Mouse (Mus musculus) CH12.LX (cell line): ENCODE measurements around the gene Rrp7a. TPM values are rescaled to one million over a fixed set of nuclear protein-coding genes. Genes with fewer than 3 reads are reported as not detected.

ENCODE experiments used
- DNase-seq: peaks from one replicate; pipeline ENCODE4 v3.0.0-alpha.2; 2013; ENCODE audit errors: extremely low read depth
- H3K27ac ChIP-seq: 2 replicates; pipeline ENCODE4 v1.5.1; 2012; ENCODE audit warnings: low read depth, mild to moderate bottlenecking, control low read depth, moderate library complexity; ENCODE audit not compliant: insufficient read depth
- H3K27me3 ChIP-seq: replicated peaks from 2 replicates; pipeline ENCODE3; 2012; ENCODE audit warnings: inconsistent platforms
- H3K36me3 ChIP-seq, 2 experiments: replicated peaks in 1 of 2; 2 replicates each; pipeline versions ENCODE3 to v1.6.1; 2012; ENCODE audit warnings: inconsistent platforms in 1 of 2, low read length in 1 of 2, mild to moderate bottlenecking in 1 of 2, mixed read lengths in 1 of 2, moderate library complexity in 1 of 2; ENCODE audit not compliant: control insufficient read depth in 1 of 2, insufficient read depth in 1 of 2
- H3K4me1 ChIP-seq, 2 experiments: 2 replicates each; pipeline ENCODE4 v1.6.1; 2012; ENCODE audit warnings: inconsistent platforms in 1 of 2, moderate library complexity in 1 of 2; ENCODE audit not compliant: insufficient read depth in 2 of 2, control insufficient read depth in 1 of 2
- H3K4me2 ChIP-seq: 2 replicates; pipeline ENCODE4 v1.6.1; 2012; ENCODE audit warnings: low read depth, mild to moderate bottlenecking, control low read depth; ENCODE audit not compliant: poor library complexity, insufficient read depth, severe bottlenecking
- H3K4me3 ChIP-seq, 3 experiments: fragments of 150-350 bp in 1 of 3; sonication (generic) in 1 of 3; replicated peaks in 1 of 3; 2 replicates each; pipeline versions ENCODE3 to v1.5.1; 2011 to 2012; ENCODE audit warnings: low read depth in 2 of 3, low read length in 2 of 3, mild to moderate bottlenecking in 2 of 3, moderate library complexity in 2 of 3, control low read depth in 1 of 3, improper control_type of control experiment in 1 of 3, inconsistent platforms in 1 of 3, mixed read lengths in 1 of 3; ENCODE audit not compliant: poor library complexity in 1 of 3
- H3K79me2 ChIP-seq: replicated peaks from 2 replicates; pipeline ENCODE4 v1.6.1; 2012; ENCODE audit warnings: mild to moderate bottlenecking, moderate library complexity; ENCODE audit not compliant: control insufficient read depth, poor library complexity, insufficient read depth, severe bottlenecking; ENCODE audit errors: extremely low read depth
- H3K9ac ChIP-seq: 2 replicates; pipeline ENCODE4 v1.6.1; 2012; ENCODE audit warnings: low read depth, mild to moderate bottlenecking, control low read depth, moderate library complexity; ENCODE audit not compliant: insufficient read depth
- H3K9me3 ChIP-seq: replicated peaks from 2 replicates; pipeline ENCODE3; 2012; ENCODE audit warnings: low read length, inconsistent platforms, mixed read lengths
- BHLHE40 ChIP-seq: IDR thresholded peaks from 2 replicates; pipeline ENCODE4 v1.6.1; 2011; ENCODE audit warnings: mild to moderate bottlenecking, low read depth, low read length, improper control_type of control experiment
- CTCF ChIP-seq, 2 experiments: IDR thresholded peaks in 1 of 2; conservative IDR thresholded peaks in 1 of 2; 2 replicates each; pipeline ENCODE4 v1.5.1; 2011 to 2012; ENCODE audit warnings: low read depth in 2 of 2, low read length in 2 of 2, improper control_type of control experiment in 1 of 2, inconsistent platforms in 1 of 2, mild to moderate bottlenecking in 1 of 2, moderate library complexity in 1 of 2
- E2F4 ChIP-seq: IDR thresholded peaks from 2 replicates; pipeline ENCODE4 v1.6.1; 2011; ENCODE audit warnings: low read depth, low read length, improper control_type of control experiment; ENCODE audit not compliant: insufficient replicate concordance
- EP300 ChIP-seq: IDR thresholded peaks from 2 replicates; pipeline ENCODE4 v1.6.1; 2011; ENCODE audit warnings: low read length, improper control_type of control experiment
- IRF4 ChIP-seq: IDR thresholded peaks from 2 replicates; pipeline ENCODE4 v1.6.1; 2014; ENCODE audit warnings: low read depth, mild to moderate bottlenecking, inconsistent platforms, low read length, improper control_type of control experiment
- JUN ChIP-seq: IDR thresholded peaks from 2 replicates; pipeline ENCODE4 v1.6.1; 2011; ENCODE audit warnings: low read depth, mild to moderate bottlenecking, low read length, improper control_type of control experiment, moderate library complexity; ENCODE audit not compliant: insufficient read depth
- KAT2A ChIP-seq: IDR thresholded peaks from 2 replicates; pipeline ENCODE4 v1.6.1; 2012; ENCODE audit warnings: low read length, improper control_type of control experiment, inconsistent platforms; ENCODE audit not compliant: insufficient replicate concordance
- MAX ChIP-seq: IDR thresholded peaks from 2 replicates; pipeline ENCODE4 v1.6.1; 2011; ENCODE audit warnings: low read length, improper control_type of control experiment
- MAZ ChIP-seq: IDR thresholded peaks from 2 replicates; pipeline ENCODE4 v1.6.1; 2012; ENCODE audit warnings: low read depth, mild to moderate bottlenecking, inconsistent platforms, low read length, improper control_type of control experiment, moderate library complexity
- MEF2A ChIP-seq: IDR thresholded peaks from 2 replicates; pipeline ENCODE4 v1.6.1; 2014; ENCODE audit warnings: low read depth, mild to moderate bottlenecking, inconsistent platforms, low read length, improper control_type of control experiment, borderline replicate concordance
- MXI1 ChIP-seq: IDR thresholded peaks from 2 replicates; pipeline ENCODE4 v1.6.1; 2011; ENCODE audit warnings: mild to moderate bottlenecking, low read depth, low read length, improper control_type of control experiment
- MYC ChIP-seq: IDR thresholded peaks from 2 replicates; pipeline ENCODE4 v1.6.1; 2011; ENCODE audit warnings: low read depth, mild to moderate bottlenecking, improper control_type of control experiment, low read length
- NRF1 ChIP-seq: IDR thresholded peaks from 2 replicates; pipeline ENCODE4 v1.6.1; 2014; ENCODE audit warnings: low read depth, mild to moderate bottlenecking, inconsistent platforms, low read length, improper control_type of control experiment, moderate library complexity
- PAX5 ChIP-seq: IDR thresholded peaks from 2 replicates; pipeline ENCODE4 v1.6.1; 2012; ENCODE audit warnings: low read length, inconsistent platforms, mixed read lengths
- POLR2A ChIP-seq: IDR thresholded peaks from 2 replicates; pipeline ENCODE4 v1.6.1; 2011; ENCODE audit warnings: low read depth, mild to moderate bottlenecking, improper control_type of control experiment, low read length
- RAD21 ChIP-seq: IDR thresholded peaks from 2 replicates; pipeline ENCODE4 v1.6.1; 2011; ENCODE audit warnings: low read depth, mild to moderate bottlenecking, low read length, improper control_type of control experiment, moderate library complexity
- RCOR1 ChIP-seq: conservative IDR thresholded peaks from 2 replicates; pipeline ENCODE4 v1.6.1; 2012; ENCODE audit warnings: low read depth, mild to moderate bottlenecking, inconsistent platforms, low read length, improper control_type of control experiment
- SIN3A ChIP-seq: IDR thresholded peaks from 2 replicates; pipeline ENCODE4 v1.6.1; 2012; ENCODE audit warnings: low read length, improper control_type of control experiment, inconsistent platforms
- SMC3 ChIP-seq: IDR thresholded peaks from 2 replicates; pipeline ENCODE4 v1.6.1; 2011; ENCODE audit warnings: low read depth, low read length, improper control_type of control experiment
- TBP ChIP-seq: conservative IDR thresholded peaks from 2 replicates; pipeline ENCODE4 v1.6.1; 2011; ENCODE audit warnings: low read depth, low read length, improper control_type of control experiment
- TCF12 ChIP-seq: IDR thresholded peaks from 2 replicates; pipeline ENCODE4 v1.6.1; 2014; ENCODE audit warnings: low read depth, mild to moderate bottlenecking, inconsistent platforms, low read length, improper control_type of control experiment
- ZC3H11A ChIP-seq: IDR thresholded peaks from 2 replicates; pipeline ENCODE4 v1.6.1; 2012; ENCODE audit warnings: low read depth, mild to moderate bottlenecking, inconsistent platforms, low read length, improper control_type of control experiment
- ZKSCAN1 ChIP-seq: IDR thresholded peaks from 2 replicates; pipeline ENCODE4 v1.6.1; 2012; ENCODE audit warnings: low read depth, inconsistent platforms, low read length, improper control_type of control experiment, borderline replicate concordance
- ZMIZ1 ChIP-seq: IDR thresholded peaks from 2 replicates; pipeline ENCODE4 v1.6.1; 2012; ENCODE audit warnings: low read depth, mild to moderate bottlenecking, inconsistent platforms, low read length, improper control_type of control experiment
- ZNF384 ChIP-seq: IDR thresholded peaks from 2 replicates; pipeline ENCODE4 v1.6.1; 2012; ENCODE audit warnings: low read depth, low read length, improper control_type of control experiment, inconsistent platforms
- dilution Hi-C: fragments of 300-500 bp; cut with MboI; formaldehyde crosslinking; loops from 2 replicates; pipeline ENCODE4 v1.14.3; 2020; ENCODE audit warnings: low sequenced_read_pairs; ENCODE audit not compliant: extremely low pct_unique_long_range_greater_than_20kb, extremely low pct_ligation_motif_present
- in situ Hi-C: fragments of 300-500 bp; cut with MboI; formaldehyde crosslinking; loops from 3 replicates; pipeline ENCODE4 v1.14.3; 2019; ENCODE audit warnings: low sequenced_read_pairs, low pct_ligation_motif_present, low pct_unique_long_range_greater_than_20kb, mixed read lengths
- polyA plus RNA-seq: library from polyadenylated mRNA; unstranded; fragments of >175 nt; gene quantifications from 2 replicates; pipeline ENCODE4 v1.2.1, GENCODE M21; 2012; ENCODE audit warnings: low read depth; ENCODE audit not compliant: insufficient read length
- total RNA-seq, 2 experiments: library from RNA; depleted of rRNA; stranded (reverse); fragments of 300-350 nt in 1 of 2; fragments of >200 nt in 1 of 2; gene quantifications; 2 replicates each; pipeline ENCODE4 v1.2.3; 2012 to 2014

Gene Rrp7a
- total and polyA plus RNA-seq, 3 experiments, result 126 to 262 (median 156) TPM

DNA sequence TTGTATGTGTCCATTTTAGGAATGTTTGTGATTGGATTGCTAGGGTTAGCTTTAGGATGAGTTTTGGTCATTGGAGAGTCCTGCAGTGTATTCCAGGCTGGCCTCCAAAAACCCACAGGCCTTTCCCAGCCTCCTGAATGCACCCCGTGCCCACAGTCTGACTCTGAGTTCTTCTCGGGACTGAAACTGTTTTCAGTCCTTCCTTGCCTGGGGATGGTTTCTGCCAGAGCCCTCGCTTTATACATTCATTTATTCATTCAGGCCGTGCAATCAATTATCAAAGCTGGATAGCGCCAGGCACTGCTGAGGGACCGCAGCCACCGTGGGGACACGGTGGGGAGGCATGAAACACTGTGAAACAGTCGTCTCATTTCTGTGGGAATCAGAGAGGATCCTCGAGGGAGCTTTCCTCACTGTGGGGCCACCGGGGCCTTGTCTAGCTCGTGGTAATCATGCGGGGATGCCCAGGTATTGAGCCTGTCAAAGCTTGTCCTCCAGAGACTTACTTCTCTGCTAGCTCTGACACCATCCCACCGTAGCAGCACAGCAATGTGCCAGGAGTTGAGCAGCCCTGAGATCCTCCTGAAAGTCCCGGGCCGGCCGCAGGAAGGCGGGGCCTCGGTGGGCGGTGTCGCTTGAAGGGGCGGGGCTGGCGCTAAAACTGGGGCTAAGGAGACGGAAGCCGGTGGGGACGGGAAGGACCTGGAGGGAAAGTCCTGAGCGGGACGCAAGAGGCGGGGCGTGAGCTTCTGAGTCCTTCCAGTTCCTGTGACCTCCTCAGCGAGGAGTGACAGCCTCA lies 22.9 kb downstream of the Rrp7a start (continued):
- TF ChIP-seq ZKSCAN1 (no peak), MEF2A (no peak)

DNA sequence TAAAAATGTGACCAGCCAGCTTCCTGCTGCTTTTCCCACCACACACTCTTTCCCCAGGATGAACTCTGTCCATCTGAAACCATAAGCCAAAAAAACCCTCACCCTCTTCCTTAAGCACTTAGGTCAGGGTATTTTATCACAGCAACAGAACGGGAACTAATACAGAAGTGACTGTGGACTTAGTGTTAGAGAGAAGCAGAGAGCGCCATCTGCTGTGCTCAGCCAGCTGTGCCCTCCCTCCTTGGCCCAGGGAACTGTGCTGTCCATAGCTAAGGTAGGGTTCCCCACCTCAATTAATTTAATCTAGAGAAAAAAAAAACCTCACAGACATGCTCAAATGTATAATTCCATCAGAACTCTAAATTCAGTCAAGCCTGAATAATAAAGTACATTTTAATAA lies 26.7 kb downstream of the Rrp7a start:
- TF ChIP-seq RCOR1 (no peak), SMC3 (peak; percentile 78), ZMIZ1 (no peak), MYC (no peak), E2F4 (no peak), SIN3A (no peak), CTCF (conservative IDR thresholded peaks at IDR 0.05 in 1 of 2, IDR thresholded peaks at IDR 0.05 in 1 of 2; ENCODE audit: low read depth in 2 of 2, low read length in 2 of 2) (peak; percentile 18 to 83; a peak in 2 of 4 replicates), RAD21 (peak; percentile 85), PAX5 (no peak), KAT2A (no peak), TCF12 (no peak), POLR2A (no peak), JUN (no peak), ZKSCAN1 (no peak), MAX (no peak)
- Histone ChIP-seq H3K4me1 (peaks cover 0 to 34% of the 10 kb centered on the region in 2 experiments; a peak in 2 of 4 replicates), H3K4me2 (no peak overlapping the region), H3K36me3 (no peaks in the 10 kb centered on the region), H3K27me3 (no peaks in the 10 kb centered on the region), H3K79me2 (no peaks in the 10 kb centered on the region), H3K27ac (no peak overlapping the region), H3K9ac (no peak overlapping the region), H3K9me3 (no peaks in the 10 kb centered on the region), H3K4me3 (no peak overlapping the region)
- in situ Hi-C loops, result loop anchor here (25.0 kb wide), 1 partner anchor 834 kb away; the partner anchor contains the start of genes 1500009C09Rik and Sept3
- dilution Hi-C loops, result no loop called here
- DNase-seq, result peak; percentile 53

- H3K4me2 ChIP-seq, result no peak overlapping the region
- no peak for TF ChIP-seq ZNF384
- no peak for TF ChIP-seq EP300
- no peak for TF ChIP-seq IRF4
- TF ChIP-seq ZC3H11A, result no peak
- no peak for TF ChIP-seq SMC3
- TF ChIP-seq MXI1, result no peak
- TF ChIP-seq NRF1, result no peak
- TF ChIP-seq TBP, result no peak
- TF ChIP-seq MAZ, result no peak
- TF ChIP-seq ZKSCAN1, result no peak
- no peak for TF ChIP-seq KAT2A
- TF ChIP-seq BHLHE40, result no peak
- dilution Hi-C loops, result no loop called here
These were observed 28.9 kb downstream of the Rrp7a start for GRCm38 (mm10) chr15:83093687-83094086.

More at GRCm38 (mm10) chr15:83093687-83094086, 28.9 kb downstream of the Rrp7a start:
- Histone ChIP-seq H3K4me1 (peaks cover 0 to 32% of the 10 kb centered on the region in 2 experiments; a peak in 2 of 4 replicates), H3K27ac (no peak overlapping the region), H3K27me3 (no peaks in the 10 kb centered on the region), H3K9me3 (no peaks in the 10 kb centered on the region), H3K4me3 (no peak overlapping the region), H3K79me2 (no peaks in the 10 kb centered on the region), H3K36me3 (no peaks in the 10 kb centered on the region), H3K9ac (no peak overlapping the region)
- DNase-seq, result no peak
- in situ Hi-C loops, result loop anchor here (25.0 kb wide), 1 partner anchor 831 kb away; the partner anchor contains the start of genes 1500009C09Rik and Sept3
